Mouse (Mus musculus): ENCODE data around the gene Vamp8. TPM values are rescaled to one million over a fixed set of nuclear protein-coding genes. Genes with fewer than 3 reads are reported as not detected.

The Vamp8 gene
- polyA plus RNA-seq (2014; fragmentation: Nextera tagmentation; extraction: Ambion mirVana), result 177 and 183 TPM in 2 replicates

DNA sequence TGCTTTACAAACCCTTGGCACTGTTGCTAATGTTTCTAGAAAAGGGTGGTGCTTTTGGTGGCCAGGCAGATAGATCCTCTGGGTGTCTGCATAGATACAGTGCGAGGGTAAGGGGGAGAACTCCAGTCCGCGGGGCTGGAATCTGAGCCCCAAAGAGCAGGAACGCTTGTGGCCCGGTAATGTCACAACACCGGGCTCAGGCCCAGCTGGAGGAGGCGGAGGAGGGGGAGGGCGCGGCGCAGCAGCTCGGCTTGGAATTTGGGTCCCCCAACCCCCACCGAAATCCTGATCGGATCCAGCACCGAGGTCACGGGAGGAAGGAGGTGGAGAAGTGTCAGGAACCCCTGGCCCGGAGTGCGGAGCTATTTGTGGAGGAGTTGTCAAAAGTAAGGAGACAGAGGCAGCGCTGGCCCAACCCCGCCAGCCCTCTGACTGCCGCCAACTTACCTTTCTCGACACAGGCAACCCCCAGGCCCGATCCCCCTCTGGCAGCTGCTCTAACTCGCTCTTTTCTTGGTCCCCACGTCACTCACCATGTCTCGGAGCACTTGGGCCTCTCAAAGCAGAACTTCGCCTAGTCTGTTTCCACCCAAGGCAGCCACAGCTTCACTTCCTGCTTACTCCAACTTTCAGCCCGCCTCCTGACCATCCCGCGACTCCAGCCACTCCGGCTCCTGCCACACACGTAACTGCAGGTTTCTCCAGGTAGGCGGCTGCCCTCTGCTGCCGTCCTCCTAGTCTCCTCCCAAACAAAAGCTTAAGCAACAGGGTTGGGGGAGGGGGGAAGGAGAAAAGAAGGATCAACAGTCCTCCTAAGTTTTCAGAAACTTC, at the start of gene Vamp8:
Gene Vamp8 (minus strand): TSS at position 763 of the 831 bp plus-strand sequence.
- peaks cover 14% of the 10 kb centered on the region for H3K4me1 ChIP-seq (replicated peaks; ENCODE audit: control insufficient read depth, insufficient read depth, low read length)
- no peaks in the 10 kb centered on the region for H3K27me3 ChIP-seq (replicated peaks; ENCODE audit: control insufficient read depth, insufficient read depth, low read length)
- H3K9me3 ChIP-seq (ENCODE audit: control insufficient read depth, low read length), result no peaks in the 10 kb centered on the region
- peak; percentile 88 for DNase-seq (ENCODE audit: low spot score)
- peak within 1 kb of the TSS; percentile 90 for H3K27ac ChIP-seq (ENCODE audit: low read depth)
- peak within 1 kb of the TSS; percentile 63 for H3K4me2 ChIP-seq (ENCODE audit: low read length)
- H3K36me3 ChIP-seq (ENCODE audit: control insufficient read depth, insufficient read depth, low read length), result peaks cover 16% of the 10 kb centered on the region
- under 1% methylated on average over 31 of the region's 33 CpGs for WGBS
- peak; percentile 87 for ATAC-seq (replicated peaks; ENCODE audit: low FRiP score, low TSS enrichment, low read depth)
- peak within 1 kb of the TSS; percentile 52 for H3K4me3 ChIP-seq (ENCODE audit: low read depth, low read length)
- peak within 1 kb of the TSS; percentile 64 for H3K9ac ChIP-seq (ENCODE audit: low read length)

DNA sequence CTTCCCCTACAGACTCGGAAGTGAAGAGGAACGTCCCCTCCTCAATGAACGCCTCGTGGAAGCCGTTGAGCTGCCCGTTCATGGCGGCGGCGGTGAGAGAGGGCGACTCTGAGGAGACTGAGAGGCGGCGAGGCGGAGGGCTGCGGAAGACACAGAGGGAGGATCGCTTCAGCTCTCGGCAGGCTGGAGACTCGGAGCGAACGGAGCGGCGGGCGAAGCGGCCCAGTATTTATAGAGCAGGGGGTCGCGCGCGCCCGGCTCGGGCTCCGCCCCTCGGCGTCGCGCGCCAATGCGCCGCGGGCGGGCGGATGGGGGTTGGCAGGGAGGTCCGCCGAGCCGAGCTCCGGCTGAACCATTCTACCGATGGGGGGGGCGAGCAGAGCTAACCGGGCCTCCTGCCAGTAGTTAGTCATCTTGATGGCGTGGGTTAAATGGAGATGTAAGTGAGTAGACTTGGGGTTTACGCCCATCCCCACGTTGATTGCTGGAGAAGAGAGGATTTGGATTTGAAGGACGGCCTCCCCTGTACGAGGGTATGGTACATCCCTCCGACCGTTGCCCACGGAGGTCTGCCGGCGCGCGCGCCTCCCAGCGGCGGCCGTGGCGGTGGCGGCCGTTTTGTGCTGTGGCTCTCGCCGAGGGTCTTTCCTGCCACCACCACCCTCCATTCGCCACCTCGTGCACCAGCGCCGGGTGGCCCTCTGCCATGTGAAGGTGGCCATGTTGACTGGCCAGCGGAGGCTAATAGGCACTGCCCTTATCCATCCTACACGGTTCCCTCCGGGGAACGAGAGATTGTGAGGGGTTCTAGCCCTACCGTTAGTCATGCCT, 49.1 kb upstream of the Vamp8 start, which contains the start of gene Mat2a:
Gene Mat2a (minus strand): TSS at position 204 of the 831 bp plus-strand sequence.
- ATAC-seq (replicated peaks; ENCODE audit: low FRiP score, low TSS enrichment, low read depth), result peak; percentile 90
- Histone ChIP-seq H3K36me3 (ENCODE audit: control insufficient read depth, insufficient read depth, low read length) (peaks cover 38% of the 10 kb centered on the region), H3K9me3 (ENCODE audit: control insufficient read depth, low read length) (no peaks in the 10 kb centered on the region), H3K4me1 (replicated peaks; ENCODE audit: control insufficient read depth, insufficient read depth, low read length) (peaks cover 25% of the 10 kb centered on the region), H3K4me2 (ENCODE audit: low read length) (peak within 1 kb of the TSS; percentile 99), H3K27ac (ENCODE audit: low read depth) (peak within 1 kb of the TSS; percentile 99), H3K9ac (ENCODE audit: low read length) (peak within 1 kb of the TSS; percentile 100), H3K4me3 (ENCODE audit: low read depth, low read length) (peak within 1 kb of the TSS; percentile 98), H3K27me3 (replicated peaks; ENCODE audit: control insufficient read depth, insufficient read depth, low read length) (no peaks in the 10 kb centered on the region)
- WGBS, result under 1% methylated on average over 63 of the region's 77 CpGs
- peak; percentile 98 for DNase-seq (ENCODE audit: low spot score)

- peaks cover 43% of the 10 kb centered on the region for H3K36me3 ChIP-seq (ENCODE audit: control insufficient read depth, insufficient read depth, low read length)
- WGBS, result under 1% methylated on average over 57 of the region's 57 CpGs
- H3K4me2 ChIP-seq (ENCODE audit: low read length), result peak overlapping the region; percentile 99
- H3K4me3 ChIP-seq (ENCODE audit: low read depth, low read length), result peak overlapping the region; percentile 98
- peak overlapping the region; percentile 99 for H3K27ac ChIP-seq (ENCODE audit: low read depth)
- ATAC-seq (replicated peaks; ENCODE audit: low FRiP score, low TSS enrichment, low read depth), result peak; percentile 30
- H3K9ac ChIP-seq (ENCODE audit: low read length), result peak overlapping the region; percentile 100
- no peaks in the 10 kb centered on the region for H3K27me3 ChIP-seq (replicated peaks; ENCODE audit: control insufficient read depth, insufficient read depth, low read length)
- no peaks in the 10 kb centered on the region for H3K9me3 ChIP-seq (ENCODE audit: control insufficient read depth, low read length)
- peak; percentile 91 for DNase-seq (ENCODE audit: low spot score)
- H3K4me1 ChIP-seq (replicated peaks; ENCODE audit: control insufficient read depth, insufficient read depth, low read length), result peaks cover 25% of the 10 kb centered on the region
Observed at GRCm38 (mm10) chr6:72438862-72439354, 48.4 kb upstream of the Vamp8 start.

- H3K9ac ChIP-seq (ENCODE audit: low read length), result peak overlapping the region; percentile 100
- DNase-seq (ENCODE audit: low spot score) (no peak), ATAC-seq (replicated peaks; ENCODE audit: low FRiP score, low TSS enrichment, low read depth) (no peak)
- peaks cover 25% of the 10 kb centered on the region for H3K4me1 ChIP-seq (replicated peaks; ENCODE audit: control insufficient read depth, insufficient read depth, low read length)
- peaks cover 50% of the 10 kb centered on the region for H3K36me3 ChIP-seq (ENCODE audit: control insufficient read depth, insufficient read depth, low read length)
- 2% methylated on average over 5 of the region's 5 CpGs for WGBS
- no peaks in the 10 kb centered on the region for H3K27me3 ChIP-seq (replicated peaks; ENCODE audit: control insufficient read depth, insufficient read depth, low read length)
- no peaks in the 10 kb centered on the region for H3K9me3 ChIP-seq (ENCODE audit: control insufficient read depth, low read length)
- peak overlapping the region; percentile 98 for H3K4me3 ChIP-seq (ENCODE audit: low read depth, low read length)
- peak overlapping the region; percentile 99 for H3K27ac ChIP-seq (ENCODE audit: low read depth)
- peak overlapping the region; percentile 99 for H3K4me2 ChIP-seq (ENCODE audit: low read length)
Observed at GRCm38 (mm10) chr6:72438226-72438625, 47.7 kb upstream of the Vamp8 start.

GRCm38 (mm10) chr6:72432153-72432552, 41.6 kb upstream of the Vamp8 start:
- peaks cover 8% of the 10 kb centered on the region for H3K4me1 ChIP-seq (replicated peaks; ENCODE audit: control insufficient read depth, insufficient read depth, low read length)
- H3K4me2 ChIP-seq (ENCODE audit: low read length), result no peak overlapping the region
- no peak for DNase-seq (ENCODE audit: low spot score)
- H3K9me3 ChIP-seq (ENCODE audit: control insufficient read depth, low read length), result no peaks in the 10 kb centered on the region
- no peak overlapping the region for H3K9ac ChIP-seq (ENCODE audit: low read length)
- no peak overlapping the region for H3K4me3 ChIP-seq (ENCODE audit: low read depth, low read length)
- 90% methylated on average over 2 of the region's 2 CpGs for WGBS
- H3K27ac ChIP-seq (ENCODE audit: low read depth), result no peak overlapping the region
- peaks cover 95% of the 10 kb centered on the region for H3K36me3 ChIP-seq (ENCODE audit: control insufficient read depth, insufficient read depth, low read length)
- no peak for ATAC-seq (replicated peaks; ENCODE audit: low FRiP score, low TSS enrichment, low read depth)
- no peaks in the 10 kb centered on the region for H3K27me3 ChIP-seq (replicated peaks; ENCODE audit: control insufficient read depth, insufficient read depth, low read length)

- H3K9me3 ChIP-seq (ENCODE audit: control insufficient read depth, low read length), result no peaks in the 10 kb centered on the region
- peaks cover 92% of the 10 kb centered on the region for H3K36me3 ChIP-seq (ENCODE audit: control insufficient read depth, insufficient read depth, low read length)
- H3K4me2 ChIP-seq (ENCODE audit: low read length), result no peak overlapping the region
- no peaks in the 10 kb centered on the region for H3K27me3 ChIP-seq (replicated peaks; ENCODE audit: control insufficient read depth, insufficient read depth, low read length)
- H3K9ac ChIP-seq (ENCODE audit: low read length), result no peak overlapping the region
- WGBS, result 43% methylated on average over 5 of the region's 5 CpGs
- H3K4me1 ChIP-seq (replicated peaks; ENCODE audit: control insufficient read depth, insufficient read depth, low read length), result no peaks in the 10 kb centered on the region
- ATAC-seq (replicated peaks; ENCODE audit: low FRiP score, low TSS enrichment, low read depth) (peak; percentile 36), DNase-seq (ENCODE audit: low spot score) (no peak)
- no peak overlapping the region for H3K4me3 ChIP-seq (ENCODE audit: low read depth, low read length)
- H3K27ac ChIP-seq (ENCODE audit: low read depth), result no peak overlapping the region
Observed at GRCm38 (mm10) chr6:72430989-72431921, 40.8 kb upstream of the Vamp8 start.

GRCm38 (mm10) chr6:72429061-72429842, 38.7 kb upstream of the Vamp8 start:
- 86% methylated on average over 21 of the region's 21 CpGs for WGBS
- ATAC-seq (replicated peaks; ENCODE audit: low FRiP score, low TSS enrichment, low read depth), result no peak
- H3K36me3 ChIP-seq (ENCODE audit: control insufficient read depth, insufficient read depth, low read length), result peaks cover 92% of the 10 kb centered on the region

More at GRCm38 (mm10) chr6:72429061-72429842, 38.7 kb upstream of the Vamp8 start:
- Histone ChIP-seq H3K9ac (ENCODE audit: low read length) (no peak overlapping the region), H3K4me2 (ENCODE audit: low read length) (no peak overlapping the region), H3K27ac (ENCODE audit: low read depth) (no peak overlapping the region), H3K9me3 (ENCODE audit: control insufficient read depth, low read length) (no peaks in the 10 kb centered on the region), H3K4me1 (replicated peaks; ENCODE audit: control insufficient read depth, insufficient read depth, low read length) (no peaks in the 10 kb centered on the region), H3K27me3 (replicated peaks; ENCODE audit: control insufficient read depth, insufficient read depth, low read length) (no peaks in the 10 kb centered on the region), H3K4me3 (ENCODE audit: low read depth, low read length) (no peak overlapping the region)
- DNase-seq (ENCODE audit: low spot score), result no peak
